Mouse (Mus musculus) right cerebral cortex, postnatal 36 days (tissue): ENCODE data around the gene Ormdl3.
"Not testable (repeated sequence)": the region's sequence is repeated elsewhere in the genome, so short reads cannot be mapped to it uniquely, and the experiment has no call there.

Experiments
- DNase-seq, 2 experiments: peaks; one replicate each; pipeline ENCODE4 v3.0.0; 2022; ENCODE audit warnings: low spot score in 2 of 2, mixed read lengths in 1 of 2

The Ormdl3 gene

GRCm38 (mm10) chr11:98586892-98587563, at the start of gene Ormdl3:
TSS of gene Ormdl3 (minus strand) at chr11:98587368.
- DNase-seq = peak; percentile 95 to 97

- not testable (repeated sequence) for DNase-seq
These were observed 48.3 kb upstream of the Ormdl3 start for GRCm38 (mm10) chr11:98635312-98635970.

GRCm38 (mm10) chr11:98630646-98631045, 43.5 kb upstream of the Ormdl3 start:
- no peak for DNase-seq

- DNase-seq = no peak
These were observed 41.5 kb upstream of the Ormdl3 start for GRCm38 (mm10) chr11:98628706-98629105.

GRCm38 (mm10) chr11:98625611-98626410, 38.6 kb upstream of the Ormdl3 start, which contains the start of the genes Gm12355 and Gsdma3:
TSS of gene Gm12355 (minus strand) at chr11:98625661.
TSS of gene Gsdma3 (plus strand) at chr11:98626360.
- DNase-seq = no peak

GRCm38 (mm10) chr11:98624381-98624780, 37.2 kb upstream of the Ormdl3 start:
- DNase-seq = not testable (repeated sequence)

GRCm38 (mm10) chr11:98623981-98624380, 36.8 kb upstream of the Ormdl3 start:
- DNase-seq = not testable (repeated sequence)

GRCm38 (mm10) chr11:98620791-98621190, 33.6 kb upstream of the Ormdl3 start:
- DNase-seq = no peak

- DNase-seq = peak in 1 of 2 experiments; percentile 20
These were observed 19.6 kb upstream of the Ormdl3 start for GRCm38 (mm10) chr11:98606763-98607162.

- DNase-seq = not testable (repeated sequence)
These were observed 17.7 kb upstream of the Ormdl3 start for GRCm38 (mm10) chr11:98604911-98605310.

- no peak for DNase-seq
These were observed 16.8 kb upstream of the Ormdl3 start for GRCm38 (mm10) chr11:98603953-98604352.

- DNase-seq = no peak
These were observed 15.0 kb upstream of the Ormdl3 start for GRCm38 (mm10) chr11:98602090-98602690.

- DNase-seq = no peak
These were observed 12.1 kb upstream of the Ormdl3 start for GRCm38 (mm10) chr11:98599291-98599690.

- DNase-seq = no peak
These were observed 11.7 kb upstream of the Ormdl3 start for GRCm38 (mm10) chr11:98598851-98599290.

GRCm38 (mm10) chr11:98597991-98598390, 10.8 kb upstream of the Ormdl3 start, which contains the start of gene Lrrc3c:
TSS of gene Lrrc3c (plus strand) at chr11:98598291.
- DNase-seq = no peak

- DNase-seq = no peak
These were observed 10.2 kb upstream of the Ormdl3 start for GRCm38 (mm10) chr11:98597363-98597762.

- DNase-seq = no peak
These were observed 8.8 kb upstream of the Ormdl3 start for GRCm38 (mm10) chr11:98595955-98596354.

GRCm38 (mm10) chr11:98595473-98595872, 8.3 kb upstream of the Ormdl3 start:
- DNase-seq = no peak

- DNase-seq = no peak
These were observed 7.9 kb upstream of the Ormdl3 start for GRCm38 (mm10) chr11:98595021-98595420.

- DNase-seq = no peak
These were observed 3.6 kb upstream of the Ormdl3 start for GRCm38 (mm10) chr11:98590548-98591445.

- no peak for DNase-seq
These were observed 2.1 kb upstream of the Ormdl3 start for GRCm38 (mm10) chr11:98589306-98589705.
